Mouse (Mus musculus) embryonic facial prominence, embryonic 14.5 days (tissue): Measurements from ENCODE around the gene Cd36. TPM values are rescaled to one million over a fixed set of nuclear protein-coding genes. Genes with fewer than 3 reads are reported as not detected.

Experiments
- ATAC-seq: fragments of 200-750 bp; cut with Nextera tagmentation; 2 replicates; pipeline ENCODE4 v1.8.0; 2017; ENCODE audit warnings: low read depth, moderate number of reproducible peaks, moderate TSS enrichment
- DNase-seq: peaks from one replicate; pipeline ENCODE4 v3.0.0-alpha.2; 2015; ENCODE audit warnings: low spot score
- H3K27ac ChIP-seq: fragments of 300-500 bp; sonication (generic); replicated peaks from 2 replicates; pipeline ENCODE4 v1.5.1; 2014; ENCODE audit warnings: low read depth, mild to moderate bottlenecking, low read length, moderate library complexity
- H3K27me3 ChIP-seq: fragments of 300-500 bp; sonication (generic); replicated peaks from 2 replicates; pipeline ENCODE4 v1.6.1; 2014; ENCODE audit warnings: low read length; ENCODE audit not compliant: control insufficient read depth, insufficient read depth
- H3K36me3 ChIP-seq: fragments of 300-500 bp; sonication (generic); 2 replicates; pipeline ENCODE4 v1.6.1; 2014; ENCODE audit warnings: low read length, mixed read lengths; ENCODE audit not compliant: control insufficient read depth, insufficient read depth
- H3K4me1 ChIP-seq: fragments of 300-500 bp; sonication (generic); 2 replicates; pipeline ENCODE4 v1.6.1; 2014; ENCODE audit warnings: antibody characterized with exemption, low read length; ENCODE audit not compliant: control insufficient read depth, insufficient read depth
- H3K4me2 ChIP-seq: fragments of 300-500 bp; sonication (generic); 2 replicates; pipeline ENCODE4 v1.6.1; 2014; ENCODE audit warnings: low read depth, mild to moderate bottlenecking, low read length, moderate library complexity, mixed read lengths
- H3K4me3 ChIP-seq: fragments of 300-500 bp; sonication (generic); 2 replicates; pipeline ENCODE4 v1.5.1; 2014; ENCODE audit warnings: low read depth, mild to moderate bottlenecking, low read length
- H3K9ac ChIP-seq: fragments of 300-500 bp; sonication (generic); 2 replicates; pipeline ENCODE4 v1.6.1; 2014; ENCODE audit warnings: low read depth, mild to moderate bottlenecking, low read length, moderate library complexity, mixed read lengths
- H3K9me3 ChIP-seq: fragments of 300-500 bp; sonication (generic); 2 replicates; pipeline ENCODE4 v1.6.1; 2016; ENCODE audit warnings: low read length; ENCODE audit not compliant: control insufficient read depth
- WGBS: fragments of 180-500 bp; shearing (Covaris S2); extraction: QIAGEN DNeasy Blood & Tissue Kit; methylation state at CpG from one replicate; pipeline ENCODE4 v1.1.7; 2014; 5-methylcytosine and 5-hydroxymethylcytosine counted together
- polyA plus RNA-seq: library from polyadenylated mRNA; unstranded; fragments of >200 nt; fragmentation: Nextera tagmentation; extraction: Ambion mirVana; gene quantifications from 2 replicates; pipeline ENCODE4 v1.2.1, GENCODE M21; 2014

Gene Cd36
- polyA plus RNA-seq, 1 experiment from 2014 or later: 49.6 TPM

DNA sequence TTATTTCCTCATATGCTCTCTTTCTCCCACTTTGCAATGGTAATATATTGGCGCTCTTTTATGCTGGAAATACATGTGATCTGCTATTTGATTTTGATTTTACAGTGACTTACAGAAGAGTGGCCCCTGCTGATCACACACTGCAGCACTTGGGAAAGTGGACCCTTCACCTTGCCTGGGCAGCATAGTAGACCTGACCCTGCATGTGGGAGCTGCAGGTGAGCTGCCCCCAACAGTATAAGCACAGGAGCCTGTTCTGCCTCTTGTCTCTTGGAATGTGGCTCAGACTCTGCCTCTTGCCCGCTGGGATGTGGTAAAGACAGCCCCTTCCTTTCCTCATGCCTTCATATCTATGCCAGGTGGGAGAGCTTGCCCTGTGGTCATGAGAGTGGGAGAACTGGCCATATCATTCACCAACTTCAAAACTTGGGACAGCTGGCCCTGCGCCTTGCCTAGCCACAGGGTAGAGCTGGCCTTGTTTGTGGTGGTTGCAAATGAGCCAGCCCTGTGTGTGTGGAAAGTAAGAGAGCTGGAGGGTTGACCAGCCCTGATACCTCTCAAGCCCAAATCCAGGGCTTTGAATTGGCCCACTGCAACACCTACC is 81.7 kb downstream of the Cd36 start:
- H3K9me3 ChIP-seq: no peaks in the 10 kb centered on the region
- ATAC-seq: no peak

DNA sequence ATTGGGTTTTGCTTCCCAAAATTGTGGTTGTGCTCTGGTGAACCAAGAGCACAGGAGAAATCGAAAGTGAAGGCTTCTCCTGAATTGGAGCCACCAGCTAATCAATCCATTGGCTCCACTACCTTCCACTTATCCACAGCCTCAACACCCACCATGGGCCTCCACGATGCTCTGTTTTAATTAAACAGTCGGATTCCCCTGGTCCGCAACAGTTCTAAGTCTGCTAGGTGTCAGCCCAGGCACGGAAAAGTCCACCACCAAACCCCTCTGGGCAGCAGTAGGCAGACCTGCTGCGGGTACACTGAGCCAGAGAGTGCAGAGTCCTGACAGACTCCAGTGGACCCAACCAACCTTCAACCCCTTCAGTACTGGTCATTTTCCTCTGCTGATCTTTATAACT is 112.0 kb downstream of the Cd36 start:
- Histone ChIP-seq H3K4me1 (no peaks in the 10 kb centered on the region), H3K36me3 (no peaks in the 10 kb centered on the region), H3K9me3 (no peaks in the 10 kb centered on the region), H3K4me3 (no peak overlapping the region), H3K4me2 (no peak overlapping the region), H3K27me3 (no peaks in the 10 kb centered on the region), H3K9ac (no peak overlapping the region), H3K27ac (no peak overlapping the region)
- WGBS: 96% methylated on average over 6 of the region's 6 CpGs
- DNase-seq (peak; percentile 87), ATAC-seq (no peak)

More for the DNA sequence above, 81.7 kb downstream of the Cd36 start:
- no peaks in the 10 kb centered on the region for H3K4me1 ChIP-seq
- WGBS: 81% methylated on average over 3 of the region's 3 CpGs
- H3K9ac ChIP-seq: no peak overlapping the region
- H3K27ac ChIP-seq: no peak overlapping the region
- no peak overlapping the region for H3K4me3 ChIP-seq
- DNase-seq: no peak
- H3K36me3 ChIP-seq: no peaks in the 10 kb centered on the region
- H3K4me2 ChIP-seq: no peak overlapping the region
- H3K27me3 ChIP-seq: no peaks in the 10 kb centered on the region

DNA sequence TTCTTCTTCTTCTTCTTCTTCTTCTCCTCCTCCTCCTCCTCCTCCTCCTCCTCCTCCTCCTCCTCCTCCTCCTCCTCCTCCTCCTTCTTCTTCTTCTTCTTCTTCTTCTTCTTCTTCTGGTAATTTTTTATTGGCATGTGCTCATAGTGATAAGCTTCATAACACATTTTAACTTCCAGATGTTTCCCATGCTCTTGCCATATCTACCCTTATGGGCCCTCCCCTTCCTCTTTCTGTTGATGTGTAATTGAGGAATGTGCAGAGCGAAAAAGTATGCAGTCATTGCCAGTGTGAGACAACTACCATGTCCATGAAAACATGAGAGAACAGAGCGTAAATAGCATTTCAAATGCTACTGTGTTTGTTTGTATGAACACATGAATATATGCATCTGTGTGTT is 118.3 kb downstream of the Cd36 start:
- no peak for DNase-seq
- Histone ChIP-seq H3K4me3 (no peak overlapping the region), H3K27me3 (no peaks in the 10 kb centered on the region), H3K4me2 (no peak overlapping the region), H3K27ac (no peak overlapping the region), H3K4me1 (no peaks in the 10 kb centered on the region), H3K9me3 (no peaks in the 10 kb centered on the region), H3K9ac (no peak overlapping the region), H3K36me3 (no peaks in the 10 kb centered on the region)
- 87% methylated on average over 2 of the region's 2 CpGs for WGBS
- ATAC-seq: no peak

DNA sequence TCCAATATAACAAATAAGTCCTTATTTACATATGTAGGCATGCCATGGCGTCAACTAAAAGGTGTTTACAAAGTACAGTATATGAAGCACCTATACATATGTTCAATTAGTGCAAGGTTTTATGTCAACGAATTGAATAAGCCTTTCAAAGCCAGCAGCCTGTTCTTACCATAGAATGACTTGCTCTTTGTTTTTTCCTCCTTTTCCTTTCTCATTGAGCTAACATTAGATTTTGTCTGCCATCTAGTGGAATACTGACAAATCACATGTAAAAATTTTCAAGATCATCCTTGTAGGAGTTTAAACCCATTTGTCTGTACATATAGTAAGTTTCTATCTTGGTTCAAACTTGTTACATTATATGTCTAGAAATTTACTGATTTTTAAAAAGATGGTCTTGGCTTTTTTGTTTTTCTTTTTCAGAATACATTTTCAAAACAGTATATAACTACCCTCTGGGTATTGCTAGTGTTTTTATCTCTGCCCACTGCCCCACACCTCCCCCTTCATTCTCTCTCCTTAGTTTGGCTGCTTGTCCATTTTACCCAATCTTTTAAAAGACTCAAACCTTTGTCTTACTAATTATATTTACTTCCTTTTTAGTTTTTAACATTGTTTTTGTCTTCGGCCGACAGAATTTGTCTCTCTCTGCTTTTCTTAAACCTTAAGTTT is 122.5 kb downstream of the Cd36 start:
- Histone ChIP-seq H3K36me3 (no peaks in the 10 kb centered on the region), H3K27me3 (no peaks in the 10 kb centered on the region), H3K9me3 (no peaks in the 10 kb centered on the region), H3K4me3 (no peak overlapping the region), H3K27ac (no peak overlapping the region), H3K9ac (no peak overlapping the region), H3K4me2 (no peak overlapping the region), H3K4me1 (no peaks in the 10 kb centered on the region)
- ATAC-seq (0 out of 2 replicates have a peak, but pooled peaks have one; percentile 22), DNase-seq (peak; percentile 72)
- 60% methylated on average over 4 of the region's 4 CpGs for WGBS

DNA sequence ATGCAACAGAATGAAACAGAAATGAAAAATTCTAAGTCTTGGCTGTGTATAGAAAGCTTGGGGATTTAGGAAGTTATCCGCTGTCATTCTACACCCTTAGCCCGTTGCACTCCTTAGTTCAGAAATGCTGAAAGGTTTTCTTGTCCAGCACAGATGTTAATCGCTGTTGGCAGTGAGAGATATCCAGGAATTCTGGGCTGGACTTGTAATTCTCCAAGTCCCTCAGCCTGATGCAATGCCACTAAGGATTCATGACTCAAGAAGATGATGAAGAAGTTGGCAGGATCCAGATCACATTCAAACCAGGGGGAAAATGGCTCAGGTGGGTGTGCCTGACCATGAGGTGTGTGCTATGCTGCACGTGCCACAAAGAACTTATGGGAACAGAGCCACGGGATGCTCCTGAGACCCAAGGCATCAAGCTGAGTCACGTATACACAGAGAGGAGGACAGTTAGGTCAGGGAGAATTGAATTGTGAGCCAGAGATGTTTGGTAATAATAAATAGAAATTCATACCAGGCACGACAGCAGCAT is 135.1 kb downstream of the Cd36 start:
- Histone ChIP-seq H3K9ac (no peak overlapping the region), H3K4me3 (no peak overlapping the region), H3K27ac (no peak overlapping the region), H3K9me3 (no peaks in the 10 kb centered on the region), H3K4me2 (no peak overlapping the region), H3K4me1 (no peaks in the 10 kb centered on the region), H3K36me3 (no peaks in the 10 kb centered on the region), H3K27me3 (no peaks in the 10 kb centered on the region)
- 64% methylated on average over 7 of the region's 7 CpGs for WGBS
- ATAC-seq (no peak), DNase-seq (peak; percentile 71)

DNA sequence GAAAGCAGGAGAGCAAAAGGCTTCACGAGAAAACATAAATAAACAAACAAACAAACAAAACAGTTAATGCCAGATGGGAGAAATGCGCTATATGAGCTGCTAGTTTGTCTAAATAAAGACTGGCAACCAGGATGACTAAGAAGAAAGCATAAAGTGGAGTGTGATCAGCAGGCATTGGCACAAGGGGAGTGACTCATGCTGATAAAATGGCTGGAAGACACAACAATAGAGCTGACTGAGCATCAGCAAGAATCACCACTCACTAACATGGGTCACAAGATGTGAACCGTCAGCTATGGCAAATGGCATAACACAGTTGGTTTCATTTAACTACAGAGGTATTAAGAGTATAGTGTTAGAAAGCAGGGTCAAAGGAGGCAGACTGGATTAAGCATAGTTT is 140.3 kb downstream of the Cd36 start:
- H3K9me3 ChIP-seq: no peaks in the 10 kb centered on the region
- 70% methylated on average over 3 of the region's 3 CpGs for WGBS
- H3K4me2 ChIP-seq: no peak overlapping the region
- H3K4me1 ChIP-seq: no peaks in the 10 kb centered on the region
- H3K9ac ChIP-seq: no peak overlapping the region
- H3K27ac ChIP-seq: no peak overlapping the region
- no peak overlapping the region for H3K4me3 ChIP-seq
- DNase-seq: no peak
- H3K36me3 ChIP-seq: no peaks in the 10 kb centered on the region
- no peaks in the 10 kb centered on the region for H3K27me3 ChIP-seq
- ATAC-seq: no peak

DNA sequence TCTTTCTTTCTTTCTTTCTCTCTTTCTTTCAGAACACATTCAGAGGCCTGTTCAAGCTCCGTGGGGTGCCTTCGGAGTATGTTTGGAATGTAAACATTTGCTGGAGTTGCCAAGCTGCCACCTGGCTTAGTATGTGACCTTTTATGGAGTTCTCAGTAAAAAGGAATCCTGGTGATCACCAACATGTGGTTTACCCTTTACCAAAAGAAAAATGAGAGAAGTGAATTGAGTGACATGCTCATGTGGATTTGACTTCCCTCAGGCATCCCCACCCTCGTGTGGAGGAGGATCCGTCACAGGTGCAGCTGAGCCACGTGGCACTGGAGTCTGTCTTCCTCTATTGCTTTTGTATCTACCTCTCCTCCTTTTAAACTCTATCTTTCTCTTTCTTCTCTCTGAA is 141.5 kb downstream of the Cd36 start:
- no peak overlapping the region for H3K27ac ChIP-seq
- no peaks in the 10 kb centered on the region for H3K36me3 ChIP-seq
- no peaks in the 10 kb centered on the region for H3K4me1 ChIP-seq
- H3K27me3 ChIP-seq: no peaks in the 10 kb centered on the region
- H3K4me2 ChIP-seq: no peak overlapping the region
- H3K4me3 ChIP-seq: no peak overlapping the region
- 20% methylated on average over 5 of the region's 5 CpGs for WGBS
- ATAC-seq (no peak), DNase-seq (peak; percentile 65)
- no peaks in the 10 kb centered on the region for H3K9me3 ChIP-seq
- no peak overlapping the region for H3K9ac ChIP-seq

DNA sequence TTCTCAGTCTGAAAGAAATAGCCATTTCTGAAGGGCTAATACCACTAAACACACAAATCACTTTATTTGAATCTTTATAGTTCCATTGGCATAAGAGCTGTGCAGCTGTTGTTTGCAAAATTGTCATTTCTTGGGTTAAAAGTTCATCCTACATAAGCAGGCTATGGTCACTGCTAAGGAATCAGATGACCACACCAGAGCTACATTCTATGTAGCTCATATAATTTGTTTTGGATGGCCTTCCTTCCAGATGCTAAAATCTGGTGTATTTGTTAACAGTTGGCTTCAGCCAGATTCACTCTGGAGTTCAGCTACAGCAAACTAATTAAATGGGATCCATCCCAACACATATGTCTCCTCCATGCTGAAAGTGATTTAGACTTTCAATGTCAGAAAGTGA is 142.1 kb downstream of the Cd36 start:
- H3K27me3 ChIP-seq: no peaks in the 10 kb centered on the region
- H3K36me3 ChIP-seq: no peaks in the 10 kb centered on the region
- H3K9me3 ChIP-seq: no peaks in the 10 kb centered on the region
- no peak overlapping the region for H3K27ac ChIP-seq
- H3K4me2 ChIP-seq: no peak overlapping the region
- no peaks in the 10 kb centered on the region for H3K4me1 ChIP-seq
- H3K4me3 ChIP-seq: no peak overlapping the region
- no peak overlapping the region for H3K9ac ChIP-seq
- ATAC-seq (no peak), DNase-seq (peak; percentile 53)

DNA sequence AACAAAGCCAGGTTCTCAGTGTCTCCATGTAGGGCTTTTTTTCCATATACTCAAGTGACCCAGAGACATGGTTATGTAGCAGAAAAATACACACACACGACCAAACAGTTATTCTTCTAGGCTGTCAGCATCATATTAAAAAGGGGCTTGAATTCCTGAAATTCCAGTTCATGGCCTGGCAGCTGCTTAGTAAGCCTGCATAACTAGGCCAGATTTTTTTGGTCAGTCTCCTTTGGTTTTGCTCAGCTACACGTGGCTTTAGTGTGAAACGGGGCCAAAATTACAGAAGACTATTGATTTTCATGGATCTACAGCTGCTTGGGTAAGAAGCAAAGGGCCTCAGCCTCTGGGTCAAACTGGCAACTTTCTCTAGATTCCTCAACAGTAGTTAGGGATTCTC is 148.8 kb downstream of the Cd36 start:
- Histone ChIP-seq H3K27me3 (no peaks in the 10 kb centered on the region), H3K4me1 (no peaks in the 10 kb centered on the region), H3K27ac (no peak overlapping the region), H3K9me3 (no peaks in the 10 kb centered on the region), H3K9ac (no peak overlapping the region), H3K4me2 (no peak overlapping the region), H3K36me3 (no peaks in the 10 kb centered on the region), H3K4me3 (no peak overlapping the region)
- WGBS: 29% methylated on average over 3 of the region's 3 CpGs
- DNase-seq: peak; percentile 72
- ATAC-seq: peak; percentile 53; the same call in 1 of the 2 replicates
